Mouse (Mus musculus) kidney, postnatal 10 days (tissue): ENCODE results near the gene March10.

Experiments used
- DNase-seq: peaks from one replicate; pipeline ENCODE4 v3.0.0; 2021; ENCODE audit warnings: mixed read lengths

The March10 gene

GRCm38 (mm10) chr11:105456497-105456907 lies at the start of gene March10:
Gene March10 (minus strand): TSS chr11:105456735.
- DNase-seq, result peak; percentile 60

GRCm38 (mm10) chr11:105506322-105506721 lies 49.8 kb upstream of the March10 start:
- no peak for DNase-seq

GRCm38 (mm10) chr11:105505038-105505437 lies 48.5 kb upstream of the March10 start:
- no peak for DNase-seq

- DNase-seq, result no peak
These were observed 45.8 kb upstream of the March10 start for GRCm38 (mm10) chr11:105502311-105502710.

- no peak for DNase-seq
These were observed 41.0 kb upstream of the March10 start for GRCm38 (mm10) chr11:105497505-105497904.

GRCm38 (mm10) chr11:105496665-105497064 lies 40.1 kb upstream of the March10 start:
- DNase-seq, result no peak

GRCm38 (mm10) chr11:105495591-105496270 lies 39.2 kb upstream of the March10 start:
- DNase-seq, result no peak

GRCm38 (mm10) chr11:105494786-105495369 lies 38.3 kb upstream of the March10 start:
- no peak for DNase-seq

GRCm38 (mm10) chr11:105492392-105492791 lies 35.9 kb upstream of the March10 start:
- DNase-seq, result no peak

GRCm38 (mm10) chr11:105490971-105491370 lies 34.4 kb upstream of the March10 start:
- no peak for DNase-seq

- no peak for DNase-seq
These were observed 28.9 kb upstream of the March10 start for GRCm38 (mm10) chr11:105485412-105485811.

GRCm38 (mm10) chr11:105484993-105485392 lies 28.5 kb upstream of the March10 start:
- no peak for DNase-seq

GRCm38 (mm10) chr11:105482747-105483146 lies 26.2 kb upstream of the March10 start:
- no peak for DNase-seq

GRCm38 (mm10) chr11:105474746-105475145 lies 18.2 kb upstream of the March10 start:
- DNase-seq, result no peak

- no peak for DNase-seq
These were observed 17.8 kb upstream of the March10 start for GRCm38 (mm10) chr11:105474352-105474736.

- no peak for DNase-seq
These were observed 17.3 kb upstream of the March10 start for GRCm38 (mm10) chr11:105473716-105474351.

GRCm38 (mm10) chr11:105472610-105473009 lies 16.1 kb upstream of the March10 start:
- no peak for DNase-seq

- no peak for DNase-seq
These were observed 14.4 kb upstream of the March10 start for GRCm38 (mm10) chr11:105470896-105471295.

GRCm38 (mm10) chr11:105469561-105469960 lies 13.0 kb upstream of the March10 start:
- no peak for DNase-seq

- DNase-seq, result no peak
These were observed 12.6 kb upstream of the March10 start for GRCm38 (mm10) chr11:105469091-105469507.

GRCm38 (mm10) chr11:105468436-105468835 lies 11.9 kb upstream of the March10 start:
- DNase-seq, result no peak

- DNase-seq, result no peak
These were observed 11.3 kb upstream of the March10 start for GRCm38 (mm10) chr11:105467816-105468215.

- no peak for DNase-seq
These were observed 10.7 kb upstream of the March10 start for GRCm38 (mm10) chr11:105467266-105467665.

GRCm38 (mm10) chr11:105466756-105467155 lies 10.2 kb upstream of the March10 start:
- DNase-seq, result no peak
